Mouse (Mus musculus) ZHBTc4 (cell line): ENCODE results near the gene 9030025P20Rik.
"Not testable (repeated sequence)": the region's sequence is repeated elsewhere in the genome, so short reads cannot be mapped to it uniquely, and the experiment has no call there.

Experiments used
- DNase-seq: peaks from one replicate; pipeline ENCODE4 v3.0.0-alpha.2; 2011; ENCODE audit warnings: low read depth, low spot score

The 9030025P20Rik gene

GRCm38 (mm10) chr17:14978362-14979038 is at the start of gene 9030025P20Rik, which contains the start of gene Gm3417:
Gene 9030025P20Rik (plus strand): TSS chr17:14978468.
Gene Gm3417 (minus strand): TSS chr17:14978790.
- not testable (repeated sequence) for DNase-seq

GRCm38 (mm10) chr17:14928631-14929030 is 49.6 kb upstream of the 9030025P20Rik start:
- DNase-seq: peak; percentile 30

- no peak for DNase-seq
Observed at GRCm38 (mm10) chr17:14930697-14931096, 47.6 kb upstream of the 9030025P20Rik start.

- DNase-seq: no peak
Observed at GRCm38 (mm10) chr17:14931469-14931868, 46.8 kb upstream of the 9030025P20Rik start.

- DNase-seq: peak; percentile 23
Observed at GRCm38 (mm10) chr17:14935280-14935679, 43.0 kb upstream of the 9030025P20Rik start.

DNA sequence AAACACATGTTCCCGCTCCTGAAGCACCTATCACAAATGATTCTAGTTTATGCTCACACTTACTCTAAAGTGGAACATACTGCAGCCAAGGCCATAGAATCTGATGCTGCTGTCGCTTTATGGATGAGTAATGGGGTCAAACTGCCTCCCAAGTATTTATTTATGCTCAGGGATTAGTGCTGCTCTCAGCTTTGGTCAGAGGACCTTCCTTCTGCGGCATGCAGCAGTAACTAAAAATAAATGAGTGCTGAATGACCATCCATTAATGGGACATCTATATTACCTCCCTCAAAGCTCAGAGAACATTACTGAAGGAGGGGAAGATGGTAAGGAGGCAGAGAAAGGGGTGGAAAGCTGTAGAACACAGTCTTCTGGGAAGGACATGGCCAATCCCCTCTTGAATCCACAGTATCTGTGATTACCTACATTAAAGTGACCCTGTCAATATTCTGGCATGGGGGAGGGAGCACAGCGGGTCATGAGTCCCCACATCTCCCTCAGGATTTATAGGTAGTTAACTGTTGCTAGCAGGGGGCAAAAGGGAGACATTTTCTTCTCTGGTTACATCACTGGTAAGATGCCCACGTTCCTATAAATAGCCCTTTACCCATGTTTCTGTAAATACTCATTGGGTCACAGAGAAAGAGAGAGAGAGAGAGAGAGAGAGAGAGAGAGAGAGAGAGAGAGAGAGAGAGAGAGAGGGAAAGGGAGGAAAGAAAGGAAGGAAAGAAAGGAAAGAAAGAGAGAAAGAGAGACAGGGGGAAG is 42.2 kb upstream of the 9030025P20Rik start:
- no peak for DNase-seq

DNA sequence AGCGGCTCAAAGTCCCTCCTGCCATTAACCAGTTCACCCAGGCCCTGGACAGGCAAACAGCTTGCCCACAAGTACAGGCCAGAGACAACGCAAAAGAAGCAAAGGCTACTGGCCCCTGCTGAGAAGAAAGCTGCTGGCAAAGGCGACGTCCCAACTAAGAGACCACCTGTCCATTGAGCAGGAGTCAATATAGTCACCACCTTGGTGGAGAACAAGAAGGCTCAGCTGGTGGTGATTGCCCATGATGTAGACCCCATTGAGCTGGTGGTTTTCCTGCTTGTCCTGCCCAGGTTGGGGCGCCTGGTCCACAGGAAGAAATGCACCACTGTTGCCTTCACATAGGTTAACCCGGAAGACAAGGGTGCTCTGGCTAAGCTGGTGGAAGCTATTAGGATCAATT is 36.1 kb upstream of the 9030025P20Rik start:
- DNase-seq: not testable (repeated sequence)

GRCm38 (mm10) chr17:14943009-14943728 is 35.1 kb upstream of the 9030025P20Rik start, which contains the start of the genes Wdr27 and 1600012H06Rik:
Gene Wdr27 (minus strand): TSS chr17:14943158.
Gene 1600012H06Rik (plus strand): TSS chr17:14943184.
- peak; percentile 99 for DNase-seq

DNA sequence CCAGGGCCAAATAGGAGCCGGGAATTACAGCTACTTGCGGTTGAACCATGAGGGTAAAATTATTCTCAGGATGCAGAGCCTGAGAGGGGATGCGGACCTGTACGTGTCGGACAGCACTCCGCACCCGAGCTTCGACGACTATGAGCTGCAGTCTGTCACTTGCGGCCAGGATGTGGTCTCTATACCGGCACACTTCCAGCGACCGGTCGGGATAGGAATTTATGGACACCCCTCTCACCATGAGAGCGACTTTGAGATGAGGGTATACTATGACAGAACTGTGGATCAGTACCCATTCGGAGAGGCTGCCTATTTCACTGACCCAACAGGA is 34.6 kb upstream of the 9030025P20Rik start:
- no peak for DNase-seq

DNA sequence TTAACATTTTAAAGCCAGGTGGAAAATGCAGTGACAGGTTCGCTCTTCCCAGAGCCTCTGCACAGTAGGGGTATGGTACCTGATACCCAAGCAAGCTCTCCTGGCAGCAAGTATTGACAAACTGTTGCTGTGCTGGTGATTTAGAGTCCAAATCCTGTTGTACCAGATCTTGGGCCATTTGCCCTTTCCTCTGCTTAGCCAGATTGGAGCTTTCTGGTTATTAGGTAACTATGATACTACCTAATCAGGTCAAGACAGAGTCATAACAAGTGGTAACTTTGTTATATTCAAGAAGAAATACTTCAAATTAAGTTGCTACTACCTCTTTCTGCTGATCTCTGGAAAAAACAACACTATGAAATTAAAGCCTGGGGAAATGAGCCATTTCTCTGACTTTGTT is 33.7 kb upstream of the 9030025P20Rik start:
- DNase-seq: no peak

GRCm38 (mm10) chr17:14949161-14949827 is 29.0 kb upstream of the 9030025P20Rik start:
- no peak for DNase-seq

GRCm38 (mm10) chr17:14953452-14953851 is 24.8 kb upstream of the 9030025P20Rik start:
- peak; percentile 52 for DNase-seq

DNA sequence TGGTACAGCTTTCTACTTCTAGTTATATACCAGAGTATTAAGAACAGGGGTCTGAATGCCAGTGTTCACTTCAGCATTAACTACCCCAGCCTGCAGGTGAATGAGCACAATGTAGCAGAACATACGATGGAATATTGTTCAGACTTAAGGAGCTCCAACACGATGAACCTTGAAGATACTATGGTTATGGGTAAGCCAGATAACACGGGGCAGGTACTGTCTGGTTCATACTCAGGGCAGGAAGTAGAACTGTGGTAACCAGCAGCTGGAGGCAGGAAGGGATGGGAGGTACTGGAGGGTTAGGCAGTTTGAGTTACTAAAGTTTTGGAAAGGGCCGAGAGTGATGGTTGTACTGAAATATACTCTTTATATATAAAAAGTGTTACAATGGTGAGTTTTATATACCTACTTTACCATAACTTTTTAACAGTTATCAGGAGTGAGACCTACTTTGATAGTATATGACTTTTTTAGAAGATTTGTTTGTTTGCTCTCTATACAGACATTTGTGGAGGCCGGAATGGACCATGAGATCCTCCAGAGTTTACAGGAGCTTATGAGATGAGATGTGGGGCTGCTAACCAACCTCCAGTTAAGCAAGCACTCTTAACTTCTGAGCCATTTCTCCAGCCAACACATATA is 19.5 kb upstream of the 9030025P20Rik start:
- no peak for DNase-seq

- DNase-seq: no peak
Observed at GRCm38 (mm10) chr17:14959979-14960378, 18.3 kb upstream of the 9030025P20Rik start.

DNA sequence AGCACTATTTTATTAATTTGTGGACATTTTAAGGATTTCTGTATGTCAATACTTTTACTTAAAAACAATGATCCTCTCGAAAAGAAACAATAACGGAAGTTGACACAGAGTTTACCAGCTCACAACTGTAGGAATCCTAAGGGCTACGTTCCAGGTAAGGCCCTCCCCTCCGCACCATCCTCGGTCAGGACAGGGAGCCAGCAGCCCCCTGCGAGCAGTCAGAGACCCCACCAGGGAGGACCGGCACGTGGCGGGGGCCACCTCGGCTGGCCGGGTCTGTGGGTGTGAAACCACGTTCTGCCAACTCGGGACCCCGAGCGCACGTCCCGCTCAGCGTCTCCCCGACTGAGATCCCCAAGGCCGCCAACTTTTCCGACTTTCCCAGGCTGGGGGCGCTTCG is 17.7 kb upstream of the 9030025P20Rik start:
- peak; percentile 32 for DNase-seq

DNA sequence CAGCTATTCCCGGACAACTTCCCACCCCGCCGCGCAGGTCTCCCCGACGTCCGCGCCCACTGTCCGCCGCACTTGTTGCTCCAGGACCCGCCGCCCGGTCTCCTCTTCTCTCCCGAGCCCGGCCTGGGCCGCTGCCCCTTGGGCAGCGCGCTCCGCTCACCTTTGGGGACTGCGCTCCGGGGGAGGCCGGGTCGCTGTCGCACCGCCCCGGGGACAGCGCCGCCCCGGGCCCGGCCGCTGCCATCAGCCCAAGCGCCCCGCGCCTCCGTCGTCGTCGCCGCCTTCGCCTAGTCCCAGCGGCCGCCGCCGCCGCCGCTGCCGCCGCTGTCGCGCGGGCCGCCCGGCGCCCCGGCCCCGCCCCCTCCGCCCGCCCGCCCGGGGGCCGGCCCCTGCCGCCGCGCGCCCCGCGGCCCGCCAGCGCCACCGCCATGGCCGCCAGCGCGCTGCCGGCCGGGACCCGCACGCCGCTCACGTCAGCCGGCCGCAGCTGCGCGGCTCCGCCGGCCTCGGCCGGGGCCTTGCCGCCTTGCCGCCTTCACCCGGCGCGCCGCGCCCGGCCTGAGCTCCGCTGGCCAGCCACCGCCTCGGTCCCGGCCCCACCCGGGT is 17.2 kb upstream of the 9030025P20Rik start, which contains the start of gene Phf10:
Phf10 (minus strand) TSS at position 323 of the 606 bp plus-strand sequence.
- peak; percentile 18 for DNase-seq

GRCm38 (mm10) chr17:14961557-14962154 is 16.6 kb upstream of the 9030025P20Rik start:
- not testable (repeated sequence) for DNase-seq

- DNase-seq: not testable (repeated sequence)
Observed at GRCm38 (mm10) chr17:14968373-14968913, 9.8 kb upstream of the 9030025P20Rik start.

GRCm38 (mm10) chr17:14977718-14978361 is 428 bp upstream of the 9030025P20Rik start:
- DNase-seq: not testable (repeated sequence)
